ENCODE assay signal across 16 mouse cellular contexts in genomic region chr3:38989181-38989580, GRCm38 (mm10).
"Had no signal": no experiment of that assay in that cellular context is flagged by ENCODE, and none has a peak within 500 bp of the region (broad histone marks: within the 10 kb centered on the region; RNA-seq: fewer than 3 reads in every experiment).

No protein-coding gene starts in this region.

- H3K27ac ChIP-seq: neural tube, embryonic 13.5 days; neural tube, embryonic 15.5 days; stomach, embryonic 15.5 days; stomach, postnatal 0 days had no signal

- DNase-seq: retina, postnatal 1 day; right cerebral cortex, adult 18-20 months; right cerebral cortex, postnatal 14 days; right cerebral cortex, postnatal 25 days; right cerebral cortex, postnatal 4 days; spleen, adult 18-20 months; thymus, adult 18-20 months; thymus, adult 2 months; thymus, postnatal 14 days; thymus, postnatal 25 days; thymus, postnatal 36 days; thymus, postnatal 4 days had no signal

- H3K4me3 ChIP-seq: neural tube, embryonic 13.5 days; neural tube, embryonic 15.5 days; stomach, embryonic 15.5 days had no signal
